Mouse (Mus musculus) left cerebral cortex, postnatal 4 days (tissue): ENCODE data around the gene Pgam2. TPM values are rescaled to one million over a fixed set of nuclear protein-coding genes. Genes with fewer than 3 reads are reported as not detected.

Experiments used
- DNase-seq: peaks from one replicate; pipeline ENCODE4 v3.0.0-alpha.2; 2022
- intact Hi-C: fragments of 180-260 bp; cut with DNase I; formaldehyde crosslinking; loops from one replicate; pipeline ENCODE4 v1.15.1; 2025
- total RNA-seq, 2 experiments: library from RNA; stranded (reverse); gene quantifications; 2 replicates each; pipeline ENCODE4 v1.2.3; 2021

Gene Pgam2
- total RNA-seq, 2 experiments from 2014 or later = 1.6 TPM

DNA sequence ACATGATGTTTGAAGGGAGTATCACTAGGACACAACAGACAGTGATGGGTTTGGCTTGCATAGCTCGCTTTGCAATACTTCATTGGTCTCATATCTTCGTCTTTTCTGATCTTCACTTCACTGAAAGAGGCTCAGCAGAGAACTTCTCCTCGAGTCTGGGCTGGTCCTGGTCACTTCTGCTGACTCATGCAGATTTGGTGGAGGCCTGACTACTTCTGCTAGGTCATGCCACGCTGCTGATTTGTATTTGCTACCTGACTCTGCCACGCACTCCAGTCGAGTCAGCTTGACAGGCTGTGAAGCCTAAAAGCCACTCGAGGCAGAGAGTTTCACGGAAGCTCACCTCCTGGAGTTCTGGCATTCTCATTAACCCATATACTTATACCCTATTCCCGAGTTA lies 4.4 kb upstream of the Pgam2 start:
- intact Hi-C loops = no loop called here
- DNase-seq = no peak

DNA sequence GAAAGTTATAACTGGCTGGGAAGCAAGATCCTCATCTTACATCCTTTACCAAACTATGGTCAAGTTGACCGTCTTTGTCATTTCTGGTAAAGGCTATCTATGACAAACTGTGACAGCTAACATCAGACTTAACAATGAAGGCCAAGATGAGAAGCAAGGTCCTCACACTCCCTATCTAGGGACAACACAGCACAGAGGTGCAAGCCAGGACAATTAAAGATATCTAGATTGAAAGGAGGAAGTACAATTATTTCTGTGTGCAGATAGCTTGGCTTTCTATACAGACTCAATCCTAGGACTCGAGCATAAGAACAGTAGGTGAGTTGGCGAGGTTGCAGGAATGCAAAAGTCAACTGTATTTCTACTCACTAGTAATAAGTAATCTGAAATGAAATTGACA lies 2.2 kb upstream of the Pgam2 start:
- no peak for DNase-seq
- intact Hi-C loops = no loop called here

- intact Hi-C loops = no loop called here
These were observed 641 bp upstream of the Pgam2 start for GRCm38 (mm10) chr11:5804174-5804573.

DNA sequence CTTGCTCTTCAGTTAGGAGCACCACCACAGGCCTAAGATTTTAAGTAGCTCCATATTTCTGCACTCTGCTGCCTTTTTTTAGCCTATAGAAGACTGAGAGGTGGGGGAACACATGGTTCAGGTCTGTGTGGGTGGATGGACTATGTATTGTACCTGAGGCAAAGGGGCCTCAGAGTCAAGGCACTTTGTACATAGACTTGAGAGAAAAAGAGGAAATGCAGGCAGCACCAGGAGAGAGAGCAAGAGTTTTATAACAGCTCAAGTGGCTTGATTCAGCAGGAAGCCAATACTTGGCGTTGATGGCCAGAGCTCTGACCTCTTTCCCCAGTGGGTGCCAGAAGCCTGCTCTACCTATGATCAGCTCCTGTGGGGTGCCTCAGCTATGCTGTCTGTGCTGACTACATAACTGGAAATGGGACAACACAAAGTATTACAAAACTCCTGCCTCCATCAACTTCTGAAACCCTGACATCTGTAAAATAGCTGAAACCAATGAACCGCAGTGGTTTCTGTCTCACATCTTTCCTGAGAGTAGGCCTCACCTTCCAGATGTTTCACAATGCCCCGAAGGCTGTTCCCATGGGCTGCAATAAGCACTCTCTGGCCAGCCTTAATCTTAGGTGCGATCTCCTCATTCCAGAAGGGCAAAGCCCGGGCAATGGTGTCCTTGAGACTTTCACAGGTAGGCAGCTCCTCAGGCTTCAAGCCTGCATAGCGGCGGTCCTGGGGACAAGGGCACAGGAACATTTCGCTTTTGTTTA lies 896 bp downstream of the Pgam2 start:
- intact Hi-C loops = no loop called here
- no peak for DNase-seq

More at GRCm38 (mm10) chr11:5804174-5804573, 641 bp upstream of the Pgam2 start:
- no peak for DNase-seq

DNA sequence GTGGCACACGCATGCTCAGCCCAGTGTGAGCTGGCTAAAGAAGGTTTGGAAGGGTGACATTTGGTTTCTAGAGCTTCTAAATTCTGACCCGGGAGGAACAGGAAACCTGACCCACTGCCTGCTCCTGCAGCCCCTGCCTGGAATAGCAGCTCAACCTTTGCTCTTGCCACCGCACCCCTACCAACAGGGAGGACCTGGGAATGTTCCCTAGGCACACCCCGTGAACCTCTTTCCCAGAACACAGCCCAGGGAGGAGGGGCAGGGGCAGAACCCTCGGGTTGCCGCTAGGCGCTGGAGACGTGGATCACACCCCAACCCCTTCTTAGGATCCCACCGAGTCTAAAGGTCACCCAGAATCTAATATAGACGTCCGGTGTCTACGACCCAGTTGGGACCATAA lies 1.5 kb downstream of the Pgam2 start:
- intact Hi-C loops = no loop called here
- no peak for DNase-seq

GRCm38 (mm10) chr11:5801511-5801910 lies 2.0 kb downstream of the Pgam2 start:
- DNase-seq = no peak
- intact Hi-C loops = no loop called here

DNA sequence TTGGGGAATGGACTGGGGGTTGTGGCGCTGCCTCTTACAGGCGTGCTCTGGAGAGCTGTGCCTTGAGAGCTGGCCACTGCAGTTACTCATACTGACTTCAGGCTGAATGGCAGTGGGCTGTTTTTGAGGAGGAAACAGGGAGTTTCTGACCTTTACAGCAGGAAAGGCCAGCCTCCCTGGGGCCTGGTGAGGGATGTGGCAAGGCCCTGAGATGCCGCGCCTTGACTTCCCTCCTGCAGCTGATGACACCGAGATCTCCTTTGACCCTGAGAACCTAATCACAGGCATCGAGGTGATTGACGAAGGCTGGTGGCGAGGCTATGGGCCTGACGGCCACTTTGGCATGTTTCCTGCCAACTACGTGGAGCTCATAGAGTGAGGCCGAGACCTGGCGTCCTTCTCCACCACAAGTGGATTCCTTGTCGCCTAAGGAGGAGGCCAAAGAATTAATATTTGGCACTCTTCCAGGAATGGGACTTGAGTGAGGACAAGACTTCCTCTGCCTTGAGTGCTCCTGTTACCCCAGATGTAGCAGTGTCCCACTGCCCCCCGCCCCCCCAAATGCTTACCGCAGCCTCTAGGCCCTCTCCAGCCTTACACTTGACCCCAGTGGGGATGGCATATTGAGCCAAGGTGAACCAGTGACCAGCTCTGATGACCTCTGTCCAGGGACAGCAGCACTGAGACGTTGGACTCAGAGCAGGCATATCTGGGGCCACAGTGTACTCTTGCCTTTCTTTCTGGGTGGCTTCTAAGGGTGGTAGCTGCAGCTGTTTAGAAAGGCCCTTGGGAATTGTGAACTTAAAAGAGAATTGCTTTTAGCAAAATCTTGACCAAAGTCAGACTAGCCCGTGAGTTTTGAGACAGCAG lies 3.7 kb downstream of the Pgam2 start:
- no peak for DNase-seq
- intact Hi-C loops = no loop called here

DNA sequence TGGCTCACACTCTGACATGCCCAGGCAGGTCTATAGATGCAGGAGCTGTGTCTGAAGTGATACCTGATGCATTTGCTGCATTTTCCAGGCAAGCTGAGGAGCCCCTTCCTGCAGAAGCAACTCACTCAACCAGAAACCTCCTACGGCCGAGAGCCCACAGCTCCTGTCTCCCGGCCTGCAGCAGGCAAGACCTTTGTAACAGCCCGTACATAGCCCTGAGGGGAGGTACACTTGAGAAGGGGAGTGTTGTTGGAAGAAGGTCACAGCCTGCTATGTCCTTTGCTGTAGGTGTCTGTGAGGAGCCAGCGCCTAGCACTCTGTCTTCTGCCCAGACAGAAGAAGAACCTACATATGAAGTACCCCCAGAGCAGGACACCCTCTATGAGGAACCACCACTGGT lies 5.6 kb downstream of the Pgam2 start:
- intact Hi-C loops = no loop called here
- no peak for DNase-seq

- no peak for DNase-seq
- intact Hi-C loops = no loop called here
These were observed 6.2 kb downstream of the Pgam2 start for GRCm38 (mm10) chr11:5797371-5797770.

DNA sequence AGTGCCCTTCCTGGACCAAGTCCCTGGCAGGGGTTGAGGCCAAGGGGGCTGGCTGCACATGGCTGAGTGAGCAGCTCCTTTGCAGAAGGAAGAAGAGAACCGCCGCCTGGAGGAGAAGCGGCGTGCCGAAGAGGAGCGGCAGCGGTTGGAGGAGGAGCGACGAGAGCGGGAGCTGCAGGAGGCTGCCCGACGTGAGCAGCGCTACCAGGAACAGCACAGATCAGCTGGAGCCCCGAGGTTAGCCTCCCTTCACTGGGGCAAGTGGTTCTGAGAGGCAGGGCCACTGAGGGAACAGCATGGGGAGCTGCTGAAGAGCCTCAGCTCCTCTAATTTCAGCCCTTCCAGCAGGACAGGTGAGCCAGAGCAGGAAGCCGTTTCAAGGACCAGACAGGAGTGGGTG lies 6.6 kb downstream of the Pgam2 start:
- no peak for DNase-seq
- intact Hi-C loops = no loop called here

- intact Hi-C loops = no loop called here
- peak; percentile 48 for DNase-seq
These were observed 7.8 kb downstream of the Pgam2 start for GRCm38 (mm10) chr11:5795706-5796105.

- DNase-seq = no peak
- intact Hi-C loops = no loop called here
These were observed 8.2 kb downstream of the Pgam2 start for GRCm38 (mm10) chr11:5795290-5795689.

DNA sequence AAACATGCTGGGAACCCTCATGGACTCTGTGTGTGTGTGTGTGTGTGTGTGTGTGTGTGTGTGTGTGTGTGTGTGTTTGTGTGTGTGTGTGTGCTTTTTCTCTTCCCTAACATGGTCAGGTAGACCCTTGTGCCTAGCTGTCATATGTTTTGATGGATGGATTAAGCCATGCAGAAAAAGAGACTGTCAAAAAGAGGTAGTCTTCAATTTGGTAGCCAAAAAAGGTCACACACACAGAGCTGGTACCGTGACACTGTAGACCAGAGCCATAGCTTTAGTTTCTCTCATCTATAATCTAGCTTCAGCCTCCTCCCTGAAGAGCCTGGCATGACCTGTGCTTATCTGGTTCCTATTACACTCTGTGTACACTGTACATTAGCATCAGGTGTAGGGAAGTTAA lies 13.1 kb downstream of the Pgam2 start:
- intact Hi-C loops = no loop called here
- DNase-seq = no peak

DNA sequence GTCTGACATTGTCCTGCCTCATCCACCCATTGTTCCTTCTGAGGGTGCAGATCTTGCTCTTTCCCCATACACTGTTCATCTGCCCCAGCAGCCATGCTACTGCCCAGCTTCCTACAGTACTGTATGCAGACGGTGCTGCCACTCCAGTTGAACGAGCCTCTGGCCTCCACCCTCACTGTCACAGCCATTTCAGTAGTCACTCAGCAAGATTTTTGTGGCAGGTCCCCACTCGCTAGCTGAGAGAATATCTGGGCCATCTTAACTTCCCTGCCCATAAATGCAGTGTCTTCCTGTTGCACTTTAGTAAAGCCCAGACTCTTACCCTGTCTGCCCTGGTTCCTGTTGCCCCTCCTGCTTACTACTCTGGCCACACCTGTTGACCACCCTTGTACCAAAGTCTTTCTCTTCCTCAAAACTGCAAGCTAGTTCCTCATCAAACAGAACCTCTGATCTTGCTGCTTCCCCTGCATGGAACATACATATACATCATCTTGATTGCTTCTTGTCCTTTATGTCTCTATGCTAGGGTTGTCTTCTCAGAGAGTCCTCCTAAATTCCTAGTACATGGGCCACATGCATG lies 13.7 kb downstream of the Pgam2 start:
- DNase-seq = no peak
- intact Hi-C loops = no loop called here

DNA sequence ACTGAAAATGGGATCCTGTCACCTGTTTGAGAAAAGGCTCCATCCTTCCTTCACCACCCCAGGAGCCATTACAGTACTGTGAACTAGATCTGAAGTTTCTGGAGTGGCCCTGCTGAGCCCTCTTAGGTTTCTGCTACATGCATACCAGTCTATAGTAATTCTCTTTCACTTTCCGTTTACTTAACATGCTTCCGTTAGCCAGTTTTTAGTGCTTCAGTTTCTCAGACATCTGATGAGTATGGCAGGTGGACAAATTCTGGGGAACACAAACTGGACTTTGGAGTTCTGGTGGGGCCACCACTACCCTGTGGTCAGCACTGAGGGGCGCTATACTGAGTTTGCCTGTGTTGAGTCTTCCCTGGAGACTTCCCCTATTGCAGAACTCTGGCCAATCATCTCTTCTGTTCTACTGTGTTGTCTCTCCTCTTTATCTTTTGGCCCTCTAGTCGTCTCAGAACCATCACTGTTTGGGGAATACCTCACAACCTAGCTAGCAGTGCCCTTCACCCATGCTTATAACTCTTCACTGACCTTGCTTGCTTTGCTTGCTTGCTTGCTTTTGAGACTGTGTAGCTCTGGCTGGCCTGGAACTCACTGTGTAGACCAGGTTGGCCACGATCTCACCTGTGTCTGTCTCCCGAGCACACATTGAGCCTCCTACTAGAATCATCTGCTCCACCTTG lies 14.3 kb downstream of the Pgam2 start:
- no peak for DNase-seq
- intact Hi-C loops = no loop called here

DNA sequence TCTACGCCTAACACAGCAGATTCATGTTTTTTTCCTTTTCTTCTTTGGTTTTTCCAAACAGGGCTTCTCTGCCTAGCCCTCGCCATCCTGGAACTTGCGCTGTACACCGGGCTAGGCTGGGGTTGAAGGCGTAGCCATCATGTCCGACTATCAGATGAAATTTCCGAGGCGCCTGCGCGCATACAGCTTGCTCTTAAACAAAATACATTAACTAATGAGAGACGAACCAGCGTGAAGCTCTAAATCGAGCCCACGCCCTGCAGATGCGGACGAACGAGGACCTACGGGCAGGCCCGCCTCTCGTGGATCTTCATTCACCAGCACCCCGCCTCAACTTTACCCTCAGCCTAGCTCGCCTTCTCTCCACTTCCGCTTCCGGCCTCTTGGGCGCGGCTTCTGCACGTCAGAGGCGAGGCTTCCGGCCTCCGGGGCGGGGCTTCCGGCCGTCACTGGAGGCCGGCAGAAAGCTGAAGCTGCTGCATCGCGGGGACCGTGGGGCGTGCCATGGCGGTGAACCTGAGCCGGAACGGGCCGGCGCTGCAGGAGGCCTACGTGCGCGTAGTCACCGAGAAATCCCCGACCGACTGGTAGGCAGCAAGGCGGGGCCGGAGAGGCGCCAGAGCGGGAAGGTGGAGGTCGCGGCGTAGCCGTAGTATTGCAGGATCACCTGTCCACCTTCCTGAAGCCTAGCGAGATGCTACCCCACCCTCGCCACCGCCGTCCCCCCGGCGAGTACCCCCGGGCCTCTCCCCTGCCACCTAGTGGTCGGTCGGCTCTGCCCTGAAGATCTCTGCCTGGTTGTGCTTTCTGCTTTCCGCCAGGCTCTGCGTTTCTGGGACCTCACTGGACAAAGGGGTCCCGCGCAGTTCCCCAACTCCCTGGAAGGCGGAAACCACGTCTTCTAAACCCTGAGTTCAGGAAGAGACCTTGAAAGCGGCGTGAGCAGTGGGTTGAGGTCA lies 15.2 kb downstream of the Pgam2 start, which contains the start of gene Dbnl:
Dbnl (plus strand) TSS at position 433 of the 959 bp plus-strand sequence.
- intact Hi-C loops = no loop called here
- DNase-seq = peak; percentile 94

- intact Hi-C loops = no loop called here
- DNase-seq = no peak
These were observed 15.9 kb downstream of the Pgam2 start for GRCm38 (mm10) chr11:5787671-5788055.

DNA sequence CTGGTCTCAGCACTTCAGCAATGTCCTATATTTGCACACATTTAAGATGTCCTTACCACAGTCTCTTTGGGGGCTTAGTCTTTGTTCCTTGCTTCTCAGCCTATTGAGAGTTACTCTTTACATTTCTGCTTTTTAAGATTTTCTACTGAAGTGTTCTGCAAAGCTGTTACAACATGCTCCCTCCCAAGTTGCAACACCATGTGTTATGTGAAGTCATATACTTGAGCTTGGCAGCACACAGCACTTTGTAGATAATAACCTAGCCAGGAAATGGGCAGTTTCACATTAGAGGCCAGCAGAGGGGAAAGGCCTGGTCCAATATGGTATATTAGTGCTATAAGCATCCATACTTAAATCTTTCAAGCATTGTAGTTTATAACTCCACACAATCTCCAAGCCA lies 17.8 kb downstream of the Pgam2 start:
- intact Hi-C loops = no loop called here
- DNase-seq = no peak

- DNase-seq = no peak
- intact Hi-C loops = no loop called here
These were observed 21.2 kb downstream of the Pgam2 start for GRCm38 (mm10) chr11:5782199-5782944.
